Mouse (Mus musculus): ENCODE results near the gene Itm2c.

DNA sequence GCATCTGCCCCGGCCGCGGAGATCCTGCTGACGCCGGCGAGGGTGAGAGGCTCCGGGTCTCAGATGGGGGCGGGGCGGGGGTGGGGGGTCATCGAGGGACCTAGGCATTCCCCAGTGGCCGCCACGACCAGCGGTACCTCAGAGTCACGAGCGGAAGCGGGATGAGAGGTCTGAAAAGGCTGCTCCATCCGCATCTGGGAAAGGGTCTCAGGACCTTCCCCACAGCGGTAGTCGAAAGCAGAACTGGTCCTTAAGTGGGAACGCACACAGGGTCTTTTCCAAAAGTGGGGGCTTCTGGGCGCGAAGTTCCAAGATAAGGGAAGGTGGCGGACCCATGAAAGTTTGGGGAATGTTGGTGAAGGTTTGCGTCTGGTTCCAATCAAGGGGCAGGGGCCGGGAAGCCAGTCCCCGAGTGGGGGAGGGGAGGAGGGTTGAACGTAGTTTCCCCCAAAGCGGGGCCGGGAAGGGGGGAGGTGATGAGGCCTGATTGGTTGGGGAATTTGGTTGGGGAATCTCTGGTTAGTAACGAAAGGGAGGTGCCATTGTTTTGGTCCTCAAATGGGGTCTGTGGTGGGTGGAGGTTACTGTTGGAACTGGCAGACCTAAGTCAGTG is 773 bp downstream of the Itm2c start:
- TF ChIP-seq POLR2A (IDR thresholded peaks at IDR 0.05; ENCODE audit: low read depth, low read length) = no peak
- TF ChIP-seq CTCF (IDR thresholded peaks at IDR 0.05; ENCODE audit: borderline replicate concordance, insufficient read depth, low read length) = no peak

Measured in embryonic fibroblast, embryonic 13.5 days (primary cell).